Mouse (Mus musculus) gastrocnemius, adult 18-20 months (tissue): ENCODE data around the gene Nhlrc4. TPM values are rescaled to one million over a fixed set of nuclear protein-coding genes. Genes with fewer than 3 reads are reported as not detected.

Source experiments
- DNase-seq: peaks from one replicate; pipeline ENCODE4 v3.0.0; 2021; ENCODE audit warnings: low spot score
- total RNA-seq, 2 experiments: library from RNA; stranded (reverse); gene quantifications; 2 replicates each; pipeline ENCODE4 v1.2.3; 2021

The Nhlrc4 gene
- total RNA-seq, 2 experiments from 2014 or later, result not detected

- peak; percentile 84 for DNase-seq
Observed at GRCm38 (mm10) chr17:25925348-25925747, 19.4 kb downstream of the Nhlrc4 start.

GRCm38 (mm10) chr17:25922120-25922519 lies 22.6 kb downstream of the Nhlrc4 start:
- DNase-seq, result no peak

GRCm38 (mm10) chr17:25919786-25920642 lies 24.7 kb downstream of the Nhlrc4 start:
- peak; percentile 100 for DNase-seq

GRCm38 (mm10) chr17:25919144-25919785 lies 25.5 kb downstream of the Nhlrc4 start, which contains the start of gene Rab40c:
TSS of gene Rab40c (minus strand) at chr17:25919727.
- DNase-seq, result peak; percentile 28

- DNase-seq, result no peak
Observed at GRCm38 (mm10) chr17:25918037-25918750, 26.6 kb downstream of the Nhlrc4 start.

GRCm38 (mm10) chr17:25916931-25917647 lies 27.7 kb downstream of the Nhlrc4 start:
- DNase-seq, result no peak

GRCm38 (mm10) chr17:25914295-25914694 lies 30.5 kb downstream of the Nhlrc4 start:
- DNase-seq, result no peak

GRCm38 (mm10) chr17:25913877-25914275 lies 30.9 kb downstream of the Nhlrc4 start:
- DNase-seq, result no peak

GRCm38 (mm10) chr17:25913186-25913876 lies 31.4 kb downstream of the Nhlrc4 start:
- no peak for DNase-seq

- DNase-seq, result peak; percentile 26
Observed at GRCm38 (mm10) chr17:25911816-25912215, 32.9 kb downstream of the Nhlrc4 start.

GRCm38 (mm10) chr17:25907640-25908039 lies 37.1 kb downstream of the Nhlrc4 start:
- DNase-seq, result no peak

- DNase-seq, result no peak
Observed at GRCm38 (mm10) chr17:25903061-25903460, 41.7 kb downstream of the Nhlrc4 start.

GRCm38 (mm10) chr17:25900193-25900592 lies 44.6 kb downstream of the Nhlrc4 start:
- DNase-seq, result no peak

GRCm38 (mm10) chr17:25895891-25896290 lies 48.9 kb downstream of the Nhlrc4 start:
- DNase-seq, result no peak

GRCm38 (mm10) chr17:25895415-25895814 lies 49.3 kb downstream of the Nhlrc4 start:
- DNase-seq, result no peak

GRCm38 (mm10) chr17:25893975-25894617 lies 50.7 kb downstream of the Nhlrc4 start:
- peak; percentile 60 for DNase-seq
